Mouse (Mus musculus): ENCODE data around the gene Loxl3. TPM values are rescaled to one million over a fixed set of nuclear protein-coding genes. Genes with fewer than 3 reads are reported as not detected.

Gene Loxl3
- polyA plus RNA-seq (2014; fragmentation: Nextera tagmentation; extraction: Ambion mirVana): 10.1 and 13.7 TPM in 2 replicates

DNA sequence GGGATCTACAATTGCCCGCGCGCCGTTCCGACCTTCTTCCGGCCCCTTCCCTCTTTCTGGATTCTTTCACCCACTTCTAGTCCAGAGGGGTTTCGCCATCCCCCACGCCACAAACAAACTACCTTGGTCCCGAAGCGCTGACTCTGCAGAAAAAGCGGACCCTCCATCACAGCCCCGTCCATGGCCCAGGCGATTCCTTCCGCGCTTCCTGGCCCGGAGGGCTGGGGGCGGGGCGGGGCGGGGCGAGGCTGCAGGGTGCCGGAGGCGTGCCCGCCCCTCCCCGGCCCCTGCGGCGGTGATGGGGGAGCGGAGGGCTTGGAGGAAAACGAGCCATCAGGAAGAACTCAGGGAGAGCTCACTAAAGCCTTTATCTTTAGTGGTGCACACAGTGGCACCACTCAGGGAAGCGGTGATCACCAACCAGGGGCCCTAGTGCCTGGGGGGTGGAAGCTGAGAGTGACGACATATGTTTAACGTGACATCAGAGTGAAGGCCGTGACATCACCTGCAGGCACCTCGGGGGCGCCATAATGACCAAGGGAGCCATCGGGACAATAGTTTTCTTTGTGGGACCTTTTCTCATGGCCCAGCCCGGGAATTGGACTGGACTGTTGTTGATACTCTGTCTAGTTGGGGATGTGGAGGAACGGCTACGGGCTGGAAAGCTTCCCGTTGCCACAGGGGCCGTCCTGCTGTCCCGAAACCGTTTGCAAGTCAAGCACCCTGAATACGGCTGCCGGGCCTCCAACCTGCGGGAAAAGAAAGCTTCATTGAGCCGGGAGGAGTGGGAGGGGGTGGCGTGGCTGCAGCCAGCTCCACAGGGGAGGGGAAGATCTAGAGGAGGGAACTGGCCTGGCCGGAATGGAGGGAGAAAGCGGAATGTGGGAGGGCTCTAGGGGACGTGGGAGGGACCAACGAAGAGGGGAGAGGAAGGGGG lies at the start of gene Loxl3, which contains the start of gene Dok1:
Gene Loxl3, plus strand, starts transcription at position 925 of the 937 bp plus-strand sequence.
Gene Dok1, minus strand, starts transcription at position 223 of the 937 bp plus-strand sequence.
- ATAC-seq (ENCODE audit: insufficient number of reproducible peaks, low FRiP score, low TSS enrichment, low read depth) (peak; percentile 72), DNase-seq (ENCODE audit: low spot score) (peak; percentile 82)
- Histone ChIP-seq H3K27ac (replicated peaks; ENCODE audit: low read depth, low read length) (peak within 1 kb of the TSS; percentile 68; the same call in 1 of the 2 replicates), H3K9me3 (ENCODE audit: control insufficient read depth, low read length) (no peaks in the 10 kb centered on the region), H3K4me1 (ENCODE audit: control insufficient read depth, insufficient read depth, low read length) (peaks cover 10% of the 10 kb centered on the region), H3K27me3 (ENCODE audit: control insufficient read depth, insufficient read depth, low read length) (peaks cover 23% of the 10 kb centered on the region), H3K4me3 (ENCODE audit: low read depth, low read length) (peak within 1 kb of the TSS; percentile 50), H3K4me2 (ENCODE audit: low read depth, severe bottlenecking) (peak within 1 kb of the TSS; percentile 59), H3K9ac (ENCODE audit: low read length) (peak within 1 kb of the TSS; percentile 14), H3K36me3 (ENCODE audit: control insufficient read depth, insufficient read depth, low read length) (no peaks in the 10 kb centered on the region)
- whole genome bisulfite sequencing: under 1% methylated on average over 51 of the region's 51 CpGs

DNA sequence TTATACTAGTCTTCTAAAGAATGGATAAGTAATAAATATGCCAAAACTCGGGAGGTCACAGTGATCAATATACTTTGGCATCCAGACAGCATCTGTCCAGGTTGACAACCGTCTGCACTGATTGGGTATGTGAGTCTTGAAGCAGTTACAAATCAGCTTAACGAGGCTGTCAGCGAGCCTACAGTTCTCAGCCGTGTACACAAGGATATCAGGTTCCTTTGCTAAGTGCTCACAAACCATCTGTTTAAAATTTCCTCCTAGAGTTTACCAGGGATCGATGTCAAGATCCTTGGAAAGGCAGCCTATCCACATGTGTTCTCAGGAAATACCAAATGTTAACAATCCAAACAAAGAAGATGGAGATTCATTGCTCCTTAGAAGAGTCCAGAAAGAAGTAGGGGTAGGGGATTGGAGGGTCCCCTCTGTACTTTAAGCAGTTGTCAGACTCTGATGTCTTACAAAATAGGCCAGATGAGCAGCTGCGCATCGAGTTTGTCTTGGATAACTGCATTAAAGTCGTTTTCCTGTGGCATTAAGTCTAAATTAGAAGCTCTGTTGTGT lies 46.5 kb upstream of the Loxl3 start:
- Histone ChIP-seq H3K4me2 (ENCODE audit: low read depth, severe bottlenecking) (no peak overlapping the region), H3K27me3 (ENCODE audit: control insufficient read depth, insufficient read depth, low read length) (no peaks in the 10 kb centered on the region), H3K9me3 (ENCODE audit: control insufficient read depth, low read length) (no peaks in the 10 kb centered on the region), H3K36me3 (ENCODE audit: control insufficient read depth, insufficient read depth, low read length) (no peaks in the 10 kb centered on the region), H3K9ac (ENCODE audit: low read length) (no peak overlapping the region), H3K4me3 (ENCODE audit: low read depth, low read length) (no peak overlapping the region), H3K27ac (replicated peaks; ENCODE audit: low read depth, low read length) (no peak overlapping the region; the same call in 1 of the 2 replicates), H3K4me1 (ENCODE audit: control insufficient read depth, insufficient read depth, low read length) (peaks cover 4% of the 10 kb centered on the region)
- peak; percentile 82 for DNase-seq (ENCODE audit: low spot score)
- WGBS: 9% methylated on average over 9 of the region's 9 CpGs
- ATAC-seq (ENCODE audit: insufficient number of reproducible peaks, low FRiP score, low TSS enrichment, low read depth): peak; percentile 91

DNA sequence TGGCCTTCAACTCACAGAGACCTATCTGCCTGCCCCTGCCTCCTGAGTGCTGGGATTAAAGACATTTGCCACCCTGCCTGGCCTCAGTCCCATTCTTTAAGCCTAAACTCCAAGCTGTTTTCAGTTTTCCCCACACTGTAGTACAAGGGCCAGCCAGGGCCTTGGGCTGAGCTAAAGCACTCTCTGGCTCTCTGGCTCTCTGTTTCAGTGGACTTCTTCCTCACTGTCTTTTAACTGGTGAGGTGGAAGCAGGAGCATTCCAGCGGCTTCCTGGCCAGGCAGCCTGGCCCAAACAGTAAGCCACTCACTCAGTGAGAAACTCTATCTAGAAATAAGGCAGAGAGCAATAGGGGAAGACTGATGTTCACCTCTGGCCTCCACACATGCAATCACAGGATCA lies 40.3 kb upstream of the Loxl3 start:
- Histone ChIP-seq H3K27ac (replicated peaks; ENCODE audit: low read depth, low read length) (no peak overlapping the region), H3K9ac (ENCODE audit: low read length) (no peak overlapping the region), H3K9me3 (ENCODE audit: control insufficient read depth, low read length) (no peaks in the 10 kb centered on the region), H3K4me1 (ENCODE audit: control insufficient read depth, insufficient read depth, low read length) (peaks cover 7% of the 10 kb centered on the region; the same call in 1 of the 2 replicates), H3K27me3 (ENCODE audit: control insufficient read depth, insufficient read depth, low read length) (no peaks in the 10 kb centered on the region), H3K4me3 (ENCODE audit: low read depth, low read length) (no peak overlapping the region), H3K4me2 (ENCODE audit: low read depth, severe bottlenecking) (no peak overlapping the region), H3K36me3 (ENCODE audit: control insufficient read depth, insufficient read depth, low read length) (no peaks in the 10 kb centered on the region)
- WGBS: 33% methylated on average over 1 of the region's 1 CpGs
- no peak for ATAC-seq (ENCODE audit: insufficient number of reproducible peaks, low FRiP score, low TSS enrichment, low read depth)
- no peak for DNase-seq (ENCODE audit: low spot score)

DNA sequence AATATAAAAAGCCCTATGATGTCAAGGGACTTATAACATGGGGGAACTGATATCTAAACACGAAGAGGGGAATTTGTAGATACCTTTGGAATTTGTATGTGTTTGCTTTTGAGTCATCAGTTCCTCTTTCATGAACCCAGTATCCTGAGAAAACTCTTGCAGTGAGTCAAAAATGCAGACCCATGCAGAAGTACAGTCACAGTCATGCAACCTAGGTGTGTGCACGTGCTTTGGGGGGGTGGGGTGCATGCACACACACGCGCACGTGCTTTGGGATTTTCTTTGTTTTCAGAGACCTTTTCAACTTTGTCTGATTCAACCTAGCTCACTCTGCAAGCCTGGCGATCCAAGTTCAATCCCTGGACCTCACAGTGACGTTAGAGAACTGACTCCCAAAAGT lies 39.6 kb upstream of the Loxl3 start:
- WGBS: 81% methylated on average over 7 of the region's 7 CpGs
- no peaks in the 10 kb centered on the region for H3K9me3 ChIP-seq (ENCODE audit: control insufficient read depth, low read length)
- ATAC-seq (ENCODE audit: insufficient number of reproducible peaks, low FRiP score, low TSS enrichment, low read depth) (no peak), DNase-seq (ENCODE audit: low spot score) (no peak)
- H3K4me1 ChIP-seq (ENCODE audit: control insufficient read depth, insufficient read depth, low read length): peaks cover 7% of the 10 kb centered on the region; the same call in 1 of the 2 replicates
- no peak overlapping the region for H3K4me2 ChIP-seq (ENCODE audit: low read depth, severe bottlenecking)
- no peak overlapping the region for H3K9ac ChIP-seq (ENCODE audit: low read length)
- no peak overlapping the region for H3K27ac ChIP-seq (replicated peaks; ENCODE audit: low read depth, low read length)
- H3K36me3 ChIP-seq (ENCODE audit: control insufficient read depth, insufficient read depth, low read length): no peaks in the 10 kb centered on the region
- H3K4me3 ChIP-seq (ENCODE audit: low read depth, low read length): no peak overlapping the region
- no peaks in the 10 kb centered on the region for H3K27me3 ChIP-seq (ENCODE audit: control insufficient read depth, insufficient read depth, low read length)

DNA sequence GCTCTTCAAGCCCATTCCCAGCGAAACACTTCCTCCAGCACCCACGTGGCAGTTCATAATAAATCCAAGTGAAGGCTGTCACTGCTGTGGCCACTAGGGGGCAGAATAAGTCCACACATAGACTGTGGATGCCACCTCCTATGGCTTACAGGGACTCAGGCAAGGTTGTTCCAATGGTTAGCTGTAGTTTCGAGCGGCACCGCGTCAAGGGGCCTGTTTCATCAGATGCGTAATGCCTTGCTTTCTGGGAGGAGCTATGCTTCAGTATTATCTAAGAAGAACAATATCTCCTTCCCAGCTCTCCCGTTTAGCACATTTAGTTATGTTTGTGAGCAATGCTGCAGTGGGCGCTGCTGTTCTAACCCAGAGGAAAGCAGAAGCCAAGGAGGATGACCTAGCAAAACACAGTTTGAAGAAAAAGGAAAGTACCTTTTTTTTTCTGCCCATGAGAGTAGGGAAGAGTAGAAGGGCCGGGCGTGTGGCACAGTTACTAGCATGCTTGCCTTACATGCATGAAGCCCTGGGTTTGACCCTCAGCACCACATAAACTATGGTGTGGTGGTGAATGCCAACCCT lies 37.1 kb upstream of the Loxl3 start:
- WGBS: 16% methylated on average over 11 of the region's 11 CpGs
- Histone ChIP-seq H3K27ac (replicated peaks; ENCODE audit: low read depth, low read length) (no peak overlapping the region), H3K27me3 (ENCODE audit: control insufficient read depth, insufficient read depth, low read length) (no peaks in the 10 kb centered on the region), H3K4me1 (ENCODE audit: control insufficient read depth, insufficient read depth, low read length) (peaks cover 7% of the 10 kb centered on the region; the same call in 1 of the 2 replicates), H3K4me3 (ENCODE audit: low read depth, low read length) (no peak overlapping the region), H3K4me2 (ENCODE audit: low read depth, severe bottlenecking) (peak overlapping the region; percentile 20; the same call in 1 of the 2 replicates), H3K36me3 (ENCODE audit: control insufficient read depth, insufficient read depth, low read length) (no peaks in the 10 kb centered on the region), H3K9ac (ENCODE audit: low read length) (no peak overlapping the region), H3K9me3 (ENCODE audit: control insufficient read depth, low read length) (no peaks in the 10 kb centered on the region)
- ATAC-seq (ENCODE audit: insufficient number of reproducible peaks, low FRiP score, low TSS enrichment, low read depth) (peak; percentile 60; the same call in 1 of the 2 replicates), DNase-seq (ENCODE audit: low spot score) (peak; percentile 93)

DNA sequence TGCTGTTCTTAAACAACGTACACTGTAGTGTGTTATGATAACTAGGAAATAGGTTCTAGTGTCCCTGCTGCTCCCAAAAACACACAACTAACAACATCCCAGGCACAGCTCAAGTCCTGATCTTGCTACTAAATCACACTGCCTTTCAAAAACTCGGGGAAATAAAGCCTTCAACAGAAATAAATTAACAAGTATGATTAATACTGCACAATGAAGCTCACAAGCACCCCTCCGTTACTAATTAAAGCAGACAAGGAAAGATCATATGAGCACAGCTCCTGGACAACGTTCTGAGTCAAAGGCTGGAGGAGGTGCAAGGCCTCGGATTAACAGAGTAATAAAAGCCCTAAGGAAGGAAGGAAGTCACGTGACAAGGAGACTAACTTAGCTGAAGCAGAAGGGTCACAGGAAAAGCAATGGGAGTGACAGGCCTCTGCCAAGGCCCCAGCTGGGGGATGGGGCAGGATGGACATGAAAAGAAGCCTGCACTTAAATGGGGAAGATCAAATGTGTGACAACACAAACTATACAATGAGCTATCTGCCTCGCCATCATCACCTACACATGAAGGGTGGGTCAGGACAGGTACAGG lies 36.4 kb upstream of the Loxl3 start:
- Histone ChIP-seq H3K4me2 (ENCODE audit: low read depth, severe bottlenecking) (no peak overlapping the region), H3K4me3 (ENCODE audit: low read depth, low read length) (no peak overlapping the region), H3K27ac (replicated peaks; ENCODE audit: low read depth, low read length) (no peak overlapping the region), H3K36me3 (ENCODE audit: control insufficient read depth, insufficient read depth, low read length) (no peaks in the 10 kb centered on the region), H3K9ac (ENCODE audit: low read length) (no peak overlapping the region), H3K4me1 (ENCODE audit: control insufficient read depth, insufficient read depth, low read length) (peaks cover 7% of the 10 kb centered on the region; the same call in 1 of the 2 replicates), H3K27me3 (ENCODE audit: control insufficient read depth, insufficient read depth, low read length) (no peaks in the 10 kb centered on the region), H3K9me3 (ENCODE audit: control insufficient read depth, low read length) (no peaks in the 10 kb centered on the region)
- ATAC-seq (ENCODE audit: insufficient number of reproducible peaks, low FRiP score, low TSS enrichment, low read depth) (no peak), DNase-seq (ENCODE audit: low spot score) (no peak)
- WGBS: 34% methylated on average over 7 of the region's 7 CpGs

DNA sequence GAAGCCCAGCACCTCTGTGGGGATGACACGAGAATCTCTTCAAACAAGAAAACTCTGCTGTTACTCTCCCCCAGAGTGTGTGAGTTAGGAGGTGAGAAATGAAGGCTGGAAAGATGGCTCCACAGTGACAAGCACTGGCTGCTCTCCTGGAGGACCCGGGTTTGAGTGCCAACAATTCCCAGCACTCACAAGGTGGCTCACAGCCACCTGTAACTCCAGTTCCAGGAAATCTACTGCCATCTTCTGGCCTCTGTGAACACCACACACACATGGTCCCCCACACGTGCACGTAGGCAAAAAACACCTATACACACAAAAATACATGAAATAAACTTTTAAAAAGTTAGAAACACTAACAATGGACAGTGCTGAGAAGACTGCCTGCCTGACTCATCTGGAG lies 35.6 kb upstream of the Loxl3 start:
- no peak for DNase-seq (ENCODE audit: low spot score)
- no peak overlapping the region for H3K9ac ChIP-seq (ENCODE audit: low read length)
- 68% methylated on average over 4 of the region's 4 CpGs for WGBS
- H3K4me3 ChIP-seq (ENCODE audit: low read depth, low read length): no peak overlapping the region
- no peak overlapping the region for H3K27ac ChIP-seq (replicated peaks; ENCODE audit: low read depth, low read length)
- ATAC-seq (ENCODE audit: insufficient number of reproducible peaks, low FRiP score, low TSS enrichment, low read depth): no peak
- no peaks in the 10 kb centered on the region for H3K27me3 ChIP-seq (ENCODE audit: control insufficient read depth, insufficient read depth, low read length)
- no peaks in the 10 kb centered on the region for H3K9me3 ChIP-seq (ENCODE audit: control insufficient read depth, low read length)
- peaks cover 7% of the 10 kb centered on the region; the same call in 1 of the 2 replicates for H3K4me1 ChIP-seq (ENCODE audit: control insufficient read depth, insufficient read depth, low read length)
- H3K36me3 ChIP-seq (ENCODE audit: control insufficient read depth, insufficient read depth, low read length): no peaks in the 10 kb centered on the region
- H3K4me2 ChIP-seq (ENCODE audit: low read depth, severe bottlenecking): no peak overlapping the region

DNA sequence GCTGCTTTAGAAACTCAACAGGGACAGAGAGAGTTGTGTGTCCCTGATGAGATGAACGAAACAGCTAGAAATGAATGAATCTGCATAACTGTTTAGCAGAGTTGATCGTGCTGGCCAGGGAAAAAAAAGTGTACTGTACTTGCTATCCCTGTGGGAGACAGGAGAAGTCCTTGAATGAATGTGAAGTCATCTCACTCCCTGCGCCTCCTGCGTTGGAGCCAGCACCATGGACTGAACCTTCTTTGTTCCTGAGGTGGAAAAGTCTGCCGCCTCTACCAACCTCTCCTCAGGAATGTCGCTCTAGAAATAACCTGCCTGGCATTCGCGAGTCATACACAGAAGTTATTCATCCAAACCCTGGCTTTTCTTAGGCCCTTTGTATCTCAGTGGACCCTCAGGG lies 34.0 kb upstream of the Loxl3 start:
- ATAC-seq (ENCODE audit: insufficient number of reproducible peaks, low FRiP score, low TSS enrichment, low read depth) (no peak), DNase-seq (ENCODE audit: low spot score) (no peak)
- no peak overlapping the region for H3K27ac ChIP-seq (replicated peaks; ENCODE audit: low read depth, low read length)
- no peak overlapping the region for H3K4me2 ChIP-seq (ENCODE audit: low read depth, severe bottlenecking)
- no peaks in the 10 kb centered on the region for H3K9me3 ChIP-seq (ENCODE audit: control insufficient read depth, low read length)
- H3K9ac ChIP-seq (ENCODE audit: low read length): no peak overlapping the region
- H3K27me3 ChIP-seq (ENCODE audit: control insufficient read depth, insufficient read depth, low read length): no peaks in the 10 kb centered on the region
- H3K4me1 ChIP-seq (ENCODE audit: control insufficient read depth, insufficient read depth, low read length): peaks cover 7% of the 10 kb centered on the region; the same call in 1 of the 2 replicates
- 78% methylated on average over 8 of the region's 8 CpGs for WGBS
- H3K4me3 ChIP-seq (ENCODE audit: low read depth, low read length): no peak overlapping the region
- no peaks in the 10 kb centered on the region for H3K36me3 ChIP-seq (ENCODE audit: control insufficient read depth, insufficient read depth, low read length)

Data from limb, embryonic 11.5 days (tissue).